Mouse (Mus musculus) urinary bladder, postnatal 14 days (tissue): Measurements from ENCODE around the gene Hist1h4b.
A peak's percentile ranks its signal among the peaks of the same experiment; 100 is the strongest.
"Not testable (repeated sequence)": the region's sequence is repeated elsewhere in the genome, so short reads cannot be mapped to it uniquely, and the experiment has no call there.

Experiments used
- DNase-seq: peaks from one replicate; pipeline ENCODE4 v3.0.0; 2021; ENCODE audit warnings: low spot score

Gene Hist1h4b

DNA sequence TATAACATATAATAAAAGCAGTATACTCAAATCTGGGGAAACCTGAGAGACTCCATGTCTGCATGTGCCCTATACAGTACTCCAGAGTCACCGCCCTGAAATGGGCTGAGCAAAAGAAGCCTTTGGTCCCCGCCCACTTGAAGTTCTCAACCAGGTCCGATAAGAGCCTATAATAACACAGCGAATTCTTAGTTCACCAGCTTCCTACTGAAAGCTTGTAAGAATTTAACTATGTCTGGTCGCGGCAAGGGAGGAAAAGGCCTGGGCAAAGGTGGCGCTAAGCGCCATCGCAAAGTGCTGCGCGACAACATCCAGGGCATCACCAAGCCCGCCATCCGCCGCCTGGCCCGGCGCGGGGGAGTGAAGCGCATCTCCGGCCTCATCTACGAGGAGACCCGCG lies at the start of gene Hist1h4b:
Hist1h4b (plus strand) TSS at position 224 of the 400 bp plus-strand sequence.
- DNase-seq, result peak; percentile 92

- no peak for DNase-seq
Measured at GRCm38 (mm10) chr13:23708041-23708440, 48.8 kb upstream of the Hist1h4b start.

DNA sequence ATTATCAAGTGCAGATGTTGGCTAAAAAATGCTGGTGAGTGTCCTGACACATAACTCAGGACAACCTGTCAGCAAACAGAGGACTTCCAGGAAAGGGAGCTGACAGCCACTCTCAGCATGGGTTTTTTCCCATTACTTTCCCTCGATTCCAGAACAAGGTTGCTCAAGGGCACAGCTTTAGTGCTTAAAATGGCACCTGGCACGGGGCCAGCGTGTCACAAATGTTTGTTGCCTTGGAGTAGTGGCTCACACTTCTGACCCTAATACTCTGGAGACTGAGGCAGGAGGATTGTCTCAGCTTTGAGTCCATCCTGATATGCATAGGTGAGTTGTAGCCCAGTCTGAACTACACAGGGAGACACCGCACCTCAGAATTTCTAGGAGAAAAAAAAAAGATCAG lies 48.2 kb upstream of the Hist1h4b start:
- no peak for DNase-seq

- DNase-seq, result no peak
Measured at GRCm38 (mm10) chr13:23709714-23710373, 47.0 kb upstream of the Hist1h4b start.

GRCm38 (mm10) chr13:23710374-23711089 lies 46.3 kb upstream of the Hist1h4b start, which contains the start of gene Hfe:
TSS of gene Hfe (minus strand) at chr13:23710854.
- DNase-seq, result peak; percentile 37

GRCm38 (mm10) chr13:23716261-23717042 lies 40.4 kb upstream of the Hist1h4b start:
- no peak for DNase-seq

DNA sequence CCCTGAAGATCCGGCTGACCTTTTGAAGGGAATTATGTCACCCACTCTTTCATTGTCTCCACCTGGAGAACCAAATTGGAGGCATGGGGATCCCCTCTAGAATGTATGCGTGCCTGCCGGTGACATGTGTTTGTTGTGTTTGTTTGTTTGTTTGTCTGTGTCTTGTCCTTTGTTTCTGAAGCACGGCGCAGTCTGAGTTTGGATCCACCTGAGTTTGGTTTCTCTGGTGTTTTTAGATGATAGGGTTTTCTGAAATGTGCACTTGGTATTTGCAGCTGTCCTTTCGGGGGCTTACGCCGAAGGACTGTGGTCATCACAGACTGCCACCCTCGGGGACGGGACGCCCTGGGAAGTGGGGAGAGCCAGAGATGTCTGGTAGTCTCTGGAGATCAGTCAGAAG lies 39.6 kb upstream of the Hist1h4b start:
- DNase-seq, result no peak

- DNase-seq, result not testable (repeated sequence)
Measured at GRCm38 (mm10) chr13:23717593-23718245, 39.1 kb upstream of the Hist1h4b start.

DNA sequence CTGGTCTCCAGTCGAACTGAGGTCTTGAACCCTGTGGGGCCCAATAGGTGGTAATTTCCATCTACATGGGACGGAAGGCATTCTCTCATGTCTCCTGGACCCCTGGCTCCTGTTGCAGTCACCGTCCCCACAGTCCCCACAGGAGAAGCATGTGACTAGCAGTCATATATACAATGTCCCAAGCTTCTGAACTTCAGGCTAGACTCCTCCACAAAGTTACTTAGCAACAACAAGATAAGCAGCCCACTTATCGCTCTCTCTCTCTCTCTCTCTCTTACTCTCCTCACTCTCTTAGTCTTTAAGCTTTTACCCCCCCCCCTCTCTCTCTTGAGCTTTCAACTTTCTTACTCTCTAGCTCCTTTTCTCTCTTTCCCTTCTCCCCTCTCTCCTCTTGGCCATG lies 32.6 kb upstream of the Hist1h4b start:
- no peak for DNase-seq

GRCm38 (mm10) chr13:23725213-23725612 lies 31.6 kb upstream of the Hist1h4b start:
- DNase-seq, result no peak

DNA sequence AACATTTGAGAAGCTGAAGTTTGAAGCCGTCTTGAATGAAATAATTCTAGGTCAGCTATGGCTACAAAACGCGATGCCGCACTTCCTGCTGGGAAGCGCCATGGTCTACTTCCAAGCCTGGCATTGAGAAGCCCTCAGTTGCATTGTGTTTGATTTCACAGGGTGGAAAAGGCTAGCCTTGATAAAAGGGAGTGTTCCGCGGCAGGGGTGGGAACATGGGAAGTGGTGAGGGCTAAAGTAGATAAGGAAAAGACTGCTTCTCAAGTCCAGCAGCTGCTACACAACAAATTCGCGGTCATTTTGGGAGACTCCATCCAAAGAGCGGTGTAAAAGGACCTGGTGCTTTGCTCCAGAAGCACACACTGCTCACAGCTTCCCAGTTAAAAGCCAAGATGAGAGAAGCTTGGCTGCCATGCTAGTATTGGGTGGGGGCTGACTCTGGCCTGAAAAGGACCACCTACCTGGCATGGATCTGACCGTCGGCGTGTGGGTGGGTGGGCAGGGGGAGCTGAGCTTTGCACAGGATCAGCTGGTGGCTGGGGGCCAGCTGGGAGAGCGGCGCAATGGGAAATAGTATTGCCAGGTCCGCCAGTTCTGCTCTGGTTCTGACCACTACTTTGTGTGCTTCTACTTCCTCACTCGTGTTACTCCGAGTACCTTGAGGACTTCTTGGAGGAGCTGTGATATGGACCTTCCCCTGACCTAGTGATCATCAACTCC lies 28.2 kb upstream of the Hist1h4b start:
- DNase-seq, result no peak

GRCm38 (mm10) chr13:23729192-23729525 lies 27.7 kb upstream of the Hist1h4b start:
- DNase-seq, result no peak

DNA sequence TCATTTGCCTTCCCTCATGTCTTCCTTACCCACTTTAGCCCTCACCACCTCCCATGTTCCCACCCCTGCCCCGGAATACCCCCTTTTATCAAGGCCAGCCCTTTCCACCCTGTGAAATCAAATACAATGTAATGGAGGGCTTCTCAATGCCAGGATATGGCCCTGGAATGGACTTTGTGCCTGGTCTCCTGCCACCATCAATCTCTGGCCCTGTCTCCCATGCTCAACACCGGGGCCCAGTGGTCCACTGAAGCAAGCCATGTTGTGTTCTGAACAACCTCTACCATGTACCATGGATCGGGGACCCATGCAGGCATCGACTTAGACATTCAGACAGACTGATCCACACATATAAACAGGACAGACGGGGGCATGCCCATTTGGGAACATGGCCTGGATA lies 27.1 kb upstream of the Hist1h4b start:
- no peak for DNase-seq

- DNase-seq, result peak; percentile 39
Measured at GRCm38 (mm10) chr13:23730479-23730878, 26.3 kb upstream of the Hist1h4b start.

DNA sequence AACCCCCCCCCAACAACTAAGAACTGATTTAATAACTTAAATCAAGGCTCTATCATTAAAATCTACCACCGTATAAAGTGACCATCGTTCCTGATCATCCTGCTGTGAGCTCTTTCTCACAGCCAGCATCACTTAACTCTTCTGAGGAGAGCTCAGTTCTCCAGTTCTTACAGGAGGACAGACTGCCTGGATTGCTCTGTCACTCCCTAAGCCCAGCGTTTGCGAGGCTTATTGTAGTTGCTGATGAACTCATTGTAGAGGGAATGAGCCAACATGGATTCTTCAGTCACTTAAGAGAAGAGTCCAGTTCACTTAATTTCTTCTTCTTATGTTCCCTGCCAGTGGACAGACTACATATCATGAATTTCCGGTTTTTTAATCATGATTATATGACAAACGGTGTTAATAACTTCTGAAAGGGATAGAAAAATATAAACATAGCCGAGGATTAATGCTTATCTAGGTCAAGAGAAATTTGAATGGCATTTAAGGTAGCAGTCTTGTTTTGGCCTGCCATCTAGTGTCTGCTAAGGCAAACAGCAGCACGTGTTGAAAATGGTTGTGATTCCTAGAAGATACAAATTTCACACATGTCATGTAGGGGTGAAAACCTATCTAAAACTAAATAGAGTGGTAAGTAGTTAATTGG lies 24.5 kb upstream of the Hist1h4b start:
- DNase-seq, result no peak

- no peak for DNase-seq
Measured at GRCm38 (mm10) chr13:23737091-23737490, 19.7 kb upstream of the Hist1h4b start.

- DNase-seq, result no peak
Measured at GRCm38 (mm10) chr13:23738041-23738440, 18.8 kb upstream of the Hist1h4b start.

- peak; percentile 92 for DNase-seq
Measured at GRCm38 (mm10) chr13:23738677-23739068, 18.1 kb upstream of the Hist1h4b start, which contains the start of gene Hist1h1c. TSS of gene Hist1h1c (plus strand) at chr13:23738808.

DNA sequence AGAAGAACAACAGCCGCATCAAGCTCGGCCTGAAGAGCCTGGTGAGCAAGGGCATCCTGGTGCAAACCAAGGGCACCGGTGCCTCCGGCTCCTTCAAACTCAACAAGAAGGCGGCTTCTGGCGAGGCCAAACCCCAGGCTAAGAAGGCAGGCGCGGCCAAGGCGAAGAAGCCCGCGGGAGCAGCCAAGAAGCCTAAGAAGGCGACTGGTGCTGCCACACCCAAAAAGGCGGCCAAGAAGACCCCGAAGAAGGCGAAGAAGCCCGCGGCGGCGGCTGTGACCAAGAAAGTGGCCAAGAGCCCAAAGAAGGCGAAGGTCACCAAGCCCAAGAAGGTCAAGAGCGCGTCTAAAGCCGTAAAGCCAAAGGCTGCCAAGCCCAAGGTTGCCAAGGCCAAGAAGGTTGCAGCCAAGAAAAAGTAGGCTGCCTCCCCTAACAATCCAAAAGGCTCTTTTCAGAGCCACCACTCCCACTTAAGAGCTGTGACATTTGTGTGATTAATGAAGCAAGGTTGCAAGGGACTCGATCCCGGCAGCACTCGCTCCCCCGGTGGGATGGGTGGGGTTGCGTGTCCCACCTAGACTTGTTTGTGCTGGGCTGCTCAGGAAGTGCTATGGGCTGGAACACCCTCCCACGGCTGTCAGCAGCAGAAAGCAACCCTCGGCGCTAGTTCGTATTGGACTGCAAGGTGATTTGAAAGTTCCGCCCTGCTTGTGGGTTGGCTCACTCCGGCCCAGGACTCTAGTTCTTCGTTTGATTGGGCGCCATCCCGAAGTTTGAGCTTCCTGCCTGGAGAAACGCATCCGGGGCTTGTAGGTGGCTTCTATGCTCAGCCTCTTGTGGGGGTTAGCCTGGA lies 17.5 kb upstream of the Hist1h4b start:
- DNase-seq, result peak; percentile 94

GRCm38 (mm10) chr13:23739922-23740252 lies 16.9 kb upstream of the Hist1h4b start:
- no peak for DNase-seq
